Mouse (Mus musculus): ENCODE results near the gene Ifna5. TPM values are rescaled to one million over a fixed set of nuclear protein-coding genes. Genes with fewer than 3 reads are reported as not detected.

Gene Ifna5
- polyA plus RNA-seq (2017; shearing (Covaris generic)) = not detected

DNA sequence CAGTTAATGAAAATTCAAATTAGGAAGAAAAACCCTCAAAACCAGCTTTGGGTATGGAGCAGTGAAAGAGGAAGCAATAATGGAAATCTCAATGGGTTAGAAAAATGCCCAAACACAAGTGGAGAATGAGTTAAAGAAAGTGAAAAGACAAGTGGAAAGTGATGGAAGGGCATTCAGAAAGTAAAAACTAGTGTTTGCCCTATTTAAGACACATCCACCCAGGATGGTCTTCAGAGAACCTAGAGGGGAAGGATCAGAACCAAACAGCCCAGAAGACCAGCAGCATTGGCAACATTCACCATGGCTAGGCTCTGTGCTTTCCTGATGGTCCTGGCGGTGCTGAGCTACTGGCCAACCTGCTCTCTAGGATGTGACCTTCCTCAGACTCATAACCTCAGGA lies at the start of gene Ifna5:
TSS of gene Ifna5 (plus strand) at position 301 of the 400 bp plus-strand sequence.

GRCm38 (mm10) chr4:88788402-88788801 lies 46.9 kb upstream of the Ifna5 start, which contains the start of gene Gm13277:
TSS of gene Gm13277 (plus strand) at chr4:88788632.

GRCm38 (mm10) chr4:88791250-88791649 lies 44.1 kb upstream of the Ifna5 start, which contains the start of gene Gm13278:
TSS of gene Gm13278 (plus strand) at chr4:88791550.

DNA sequence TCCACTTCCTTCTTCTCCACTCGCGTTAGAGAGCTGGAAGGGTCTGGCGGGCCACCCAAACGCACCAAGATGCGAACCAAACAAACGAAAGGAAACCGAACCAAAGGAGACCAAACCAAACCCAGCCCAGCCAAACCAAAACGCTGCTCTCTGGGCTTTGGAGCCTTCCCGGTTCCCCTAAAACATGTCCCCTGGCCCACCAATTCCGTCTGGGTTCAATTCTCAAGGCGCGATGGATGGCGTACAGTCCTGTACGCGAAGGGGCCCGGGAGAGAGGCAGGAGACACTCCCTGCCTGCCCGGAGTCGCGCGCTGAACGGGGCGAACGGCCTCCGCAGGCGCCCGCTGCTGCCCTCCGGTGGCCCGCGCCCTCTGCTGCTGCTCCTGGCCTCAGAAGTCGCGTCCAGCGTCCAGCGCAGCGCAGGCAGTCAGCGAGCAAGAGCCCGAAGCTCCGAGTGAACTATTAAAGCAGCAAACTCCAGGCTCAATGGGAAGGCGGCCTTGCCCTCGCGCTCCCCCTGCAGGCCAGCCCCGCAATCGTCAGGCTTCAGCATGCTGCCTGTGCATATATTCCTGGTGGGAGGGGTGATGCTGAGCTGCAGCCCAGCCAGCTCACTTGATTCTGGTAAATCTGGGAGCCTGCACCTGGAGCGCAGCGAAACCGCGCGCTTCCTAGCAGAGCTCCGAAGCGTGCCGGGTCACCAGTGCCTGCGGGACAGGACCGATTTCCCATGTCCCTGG lies 41.2 kb upstream of the Ifna5 start, which contains the start of gene Gm13275:
TSS of gene Gm13275 (plus strand) at position 552 of the 740 bp plus-strand sequence.

GRCm38 (mm10) chr4:88797097-88797496 lies 38.2 kb upstream of the Ifna5 start, which contains the start of gene Gm13279:
TSS of gene Gm13279 (plus strand) at chr4:88797397.

GRCm38 (mm10) chr4:88799365-88799764 lies 36.0 kb upstream of the Ifna5 start, which contains the start of gene Gm13285:
TSS of gene Gm13285 (plus strand) at chr4:88799665.

DNA sequence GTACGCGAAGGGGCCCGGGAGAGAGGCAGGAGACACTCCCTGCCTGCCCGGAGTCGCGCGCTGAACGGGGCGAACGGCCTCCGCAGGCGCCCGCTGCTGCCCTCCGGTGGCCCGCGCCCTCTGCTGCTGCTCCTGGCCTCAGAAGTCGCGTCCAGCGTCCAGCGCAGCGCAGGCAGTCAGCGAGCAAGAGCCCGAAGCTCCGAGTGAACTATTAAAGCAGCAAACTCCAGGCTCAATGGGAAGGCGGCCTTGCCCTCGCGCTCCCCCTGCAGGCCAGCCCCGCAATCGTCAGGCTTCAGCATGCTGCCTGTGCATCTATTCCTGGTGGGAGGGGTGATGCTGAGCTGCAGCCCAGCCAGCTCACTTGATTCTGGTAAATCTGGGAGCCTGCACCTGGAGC lies 32.4 kb upstream of the Ifna5 start, which contains the start of gene Gm13287:
TSS of gene Gm13287 (plus strand) at position 301 of the 400 bp plus-strand sequence.

GRCm38 (mm10) chr4:88805231-88805630 lies 30.1 kb upstream of the Ifna5 start, which contains the start of gene Gm13288:
TSS of gene Gm13288 (plus strand) at chr4:88805531.

GRCm38 (mm10) chr4:88815928-88816327 lies 19.4 kb upstream of the Ifna5 start, which contains the start of gene Ifna7:
TSS of gene Ifna7 (plus strand) at chr4:88816228.

DNA sequence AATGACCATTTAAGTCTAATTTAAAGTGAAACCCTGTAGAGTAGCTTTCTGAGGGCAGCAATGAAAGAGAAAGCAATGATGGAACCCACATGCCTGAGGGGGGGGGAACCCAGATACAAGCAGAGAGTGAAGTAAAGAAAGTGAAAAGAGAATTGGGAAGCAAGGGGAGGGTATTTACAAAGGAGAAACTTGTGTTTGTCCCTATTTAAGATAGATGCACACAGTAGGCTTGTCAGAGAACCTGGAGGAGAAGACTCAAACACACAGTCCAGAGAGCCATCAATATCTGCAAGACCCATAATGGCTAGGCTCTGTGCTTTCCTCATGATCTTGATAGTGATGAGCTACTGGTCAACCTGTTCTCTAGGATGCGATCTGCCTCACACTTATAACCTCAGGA lies 15.7 kb upstream of the Ifna5 start, which contains the start of gene Ifna11:
TSS of gene Ifna11 (plus strand) at position 301 of the 400 bp plus-strand sequence.

GRCm38 (mm10) chr4:88827116-88827515 lies 8.2 kb upstream of the Ifna5 start, which contains the start of gene Ifna6:
TSS of gene Ifna6 (plus strand) at chr4:88827416.

GRCm38 (mm10) chr4:88841438-88841911 lies 6.2 kb downstream of the Ifna5 start, which contains the start of gene Ifna4:
TSS of gene Ifna4 (plus strand) at chr4:88841861.

DNA sequence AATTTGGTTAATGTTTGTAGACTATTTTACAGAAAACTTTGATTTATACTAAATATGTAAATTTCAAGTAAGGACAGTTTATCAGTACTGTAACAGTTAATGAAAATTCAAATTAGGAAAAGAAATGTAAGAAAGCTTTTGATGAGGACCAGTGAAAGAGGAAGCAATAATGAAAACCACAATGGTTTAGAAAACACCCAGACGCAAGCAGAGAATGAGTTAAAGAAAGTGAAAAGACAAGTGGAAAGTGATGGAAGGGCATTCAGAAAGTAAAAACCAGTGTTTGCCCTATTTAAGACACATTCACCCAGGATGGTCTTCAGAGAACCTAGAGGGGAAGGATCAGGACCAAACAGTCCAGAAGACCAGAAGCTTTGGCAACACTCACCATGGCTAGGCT lies 14.4 kb downstream of the Ifna5 start, which contains the start of gene Ifna1:
TSS of gene Ifna1 (plus strand) at position 390 of the 400 bp plus-strand sequence.

GRCm38 (mm10) chr4:88880101-88880500 lies 44.8 kb downstream of the Ifna5 start, which contains the start of gene Ifne:
TSS of gene Ifne (minus strand) at chr4:88880201.

Other genes starting within 250 kb of the Ifna5 start
- not detected for gene Ifna9, start 243.1 kb upstream of the Ifna5 start, polyA plus RNA-seq (2017; shearing (Covaris generic))
- not detected for gene Ifna12, start 232.1 kb upstream of the Ifna5 start, polyA plus RNA-seq (2017; shearing (Covaris generic))
- not detected for gene C87499, start 201.1 kb upstream of the Ifna5 start, polyA plus RNA-seq (2017; shearing (Covaris generic))
- gene Ifna13, start 191.1 kb upstream of the Ifna5 start, polyA plus RNA-seq (2017; shearing (Covaris generic)) = not detected
- not detected for gene Ifna16, start 158.6 kb upstream of the Ifna5 start, polyA plus RNA-seq (2017; shearing (Covaris generic))
- gene Ifna2, start 151.6 kb upstream of the Ifna5 start, polyA plus RNA-seq (2017; shearing (Covaris generic)) = not detected
- gene Ifnab, start 144.2 kb upstream of the Ifna5 start, polyA plus RNA-seq (2017; shearing (Covaris generic)) = 0.45 TPM
- gene Gm26566, start 113.7 kb upstream of the Ifna5 start, polyA plus RNA-seq (2017; shearing (Covaris generic)) = 1.4 TPM
- gene Klhl9, start 113.1 kb upstream of the Ifna5 start, polyA plus RNA-seq (2017; shearing (Covaris generic)) = 27.2 TPM
- gene Gm13271, start 80.7 kb upstream of the Ifna5 start, polyA plus RNA-seq (2017; shearing (Covaris generic)) = not detected
- 0.36 TPM for gene Gm13283, start 75.4 kb upstream of the Ifna5 start, polyA plus RNA-seq (2017; shearing (Covaris generic))
- gene Gm13290, start 61.7 kb upstream of the Ifna5 start, polyA plus RNA-seq (2017; shearing (Covaris generic)) = not detected
- not detected for gene Gm13289, start 58.6 kb upstream of the Ifna5 start, polyA plus RNA-seq (2017; shearing (Covaris generic))
- gene Gm13272, start 55.7 kb upstream of the Ifna5 start, polyA plus RNA-seq (2017; shearing (Covaris generic)) = not detected
- gene Ifnz, start 53.4 kb upstream of the Ifna5 start, polyA plus RNA-seq (2017; shearing (Covaris generic)) = not detected
- not detected for gene Gm13276, start 49.8 kb upstream of the Ifna5 start, polyA plus RNA-seq (2017; shearing (Covaris generic))
- gene Gm13277, start 46.9 kb upstream of the Ifna5 start, polyA plus RNA-seq (2017; shearing (Covaris generic)) = not detected
- gene Gm13278, start 44.0 kb upstream of the Ifna5 start, polyA plus RNA-seq (2017; shearing (Covaris generic)) = not detected
- gene Gm13275, start 41.0 kb upstream of the Ifna5 start, polyA plus RNA-seq (2017; shearing (Covaris generic)) = not detected
- not detected for gene Gm13279, start 38.1 kb upstream of the Ifna5 start, polyA plus RNA-seq (2017; shearing (Covaris generic))
- gene Gm13285, start 35.9 kb upstream of the Ifna5 start, polyA plus RNA-seq (2017; shearing (Covaris generic)) = not detected
- gene Gm13287, start 32.3 kb upstream of the Ifna5 start, polyA plus RNA-seq (2017; shearing (Covaris generic)) = not detected
- 0.19 TPM for gene Gm13288, start 30.0 kb upstream of the Ifna5 start, polyA plus RNA-seq (2017; shearing (Covaris generic))
- not detected for gene Ifna7, start 19.3 kb upstream of the Ifna5 start, polyA plus RNA-seq (2017; shearing (Covaris generic))
- gene Ifna11, start 15.6 kb upstream of the Ifna5 start, polyA plus RNA-seq (2017; shearing (Covaris generic)) = not detected
- not detected for gene Ifna6, start 8.1 kb upstream of the Ifna5 start, polyA plus RNA-seq (2017; shearing (Covaris generic))
- not detected for gene Ifna4, start 6.3 kb downstream of the Ifna5 start, polyA plus RNA-seq (2017; shearing (Covaris generic))
- not detected for gene Ifna1, start 14.6 kb downstream of the Ifna5 start, polyA plus RNA-seq (2017; shearing (Covaris generic))
- not detected for gene Ifne, start 44.7 kb downstream of the Ifna5 start, polyA plus RNA-seq (2017; shearing (Covaris generic))

Measured in naive thymus-derived CD4-positive, alpha-beta T cell, adult 5 months (primary cell).